Mouse (Mus musculus) myocyte (in vitro differentiated cells): ENCODE data around the gene Lpcat1. TPM values are rescaled to one million over a fixed set of nuclear protein-coding genes. Genes with fewer than 3 reads are reported as not detected.

Experiments
- H3K27me3 ChIP-seq: one replicate; pipeline ENCODE4 v1.6.1; 2011; ENCODE audit not compliant: control insufficient read depth, insufficient read depth, insufficient read length
- H3K36me3 ChIP-seq: one replicate; pipeline ENCODE4 v1.6.1; 2011; ENCODE audit not compliant: control insufficient read depth, insufficient read depth
- H3K4me2 ChIP-seq: one replicate; pipeline ENCODE4 v1.6.1; 2011; ENCODE audit warnings: low read depth, control low read depth
- H3K4me3 ChIP-seq: one replicate; pipeline ENCODE4 v1.5.1; 2011; ENCODE audit warnings: mild to moderate bottlenecking, control low read depth, moderate library complexity
- H3K79me2 ChIP-seq: one replicate; pipeline ENCODE4 v1.6.1; 2011; ENCODE audit not compliant: control insufficient read depth, insufficient read depth
- H3ac ChIP-seq: one replicate; pipeline ENCODE4 v1.6.1; 2011; ENCODE audit not compliant: control insufficient read depth, insufficient read length
- CEBPB ChIP-seq: IDR thresholded peaks from 2 replicates; pipeline ENCODE4 v1.6.1; 2011; ENCODE audit warnings: mild to moderate bottlenecking, moderate library complexity; ENCODE audit not compliant: poor library complexity, insufficient read depth, severe bottlenecking
- E2F4 ChIP-seq: IDR thresholded peaks from one replicate; pipeline ENCODE4 v1.6.1; 2011; ENCODE audit warnings: mild to moderate bottlenecking, control low read depth, moderate library complexity; ENCODE audit not compliant: insufficient read depth
- MAX ChIP-seq: IDR thresholded peaks from one replicate; pipeline ENCODE4 v1.6.1; 2011; ENCODE audit warnings: low read depth, mild to moderate bottlenecking, control low read depth
- MYOD1 ChIP-seq, 3 experiments: IDR thresholded peaks; one replicate each; pipeline ENCODE4 v1.6.1; 2011; ENCODE audit warnings: control low read depth in 2 of 3, low read depth in 2 of 3, mild to moderate bottlenecking in 2 of 3, moderate library complexity in 1 of 3; ENCODE audit not compliant: insufficient read length in 2 of 3, control insufficient read depth in 1 of 3
- MYOG ChIP-seq, 3 experiments: IDR thresholded peaks; one replicate each; pipeline ENCODE4 v1.6.1; 2011; ENCODE audit warnings: control low read depth in 2 of 3, low read depth in 2 of 3, mild to moderate bottlenecking in 2 of 3; ENCODE audit not compliant: insufficient read length in 2 of 3, control insufficient read depth in 1 of 3, insufficient read depth in 1 of 3
- POLR2A ChIP-seq: IDR thresholded peaks from one replicate; pipeline ENCODE4 v1.6.1; 2011; ENCODE audit warnings: low read depth, mild to moderate bottlenecking, control low read depth, moderate library complexity; ENCODE audit not compliant: insufficient read length
- POLR2AphosphoS2 ChIP-seq: IDR thresholded peaks from one replicate; pipeline ENCODE4 v1.6.1; 2011; ENCODE audit warnings: low read depth, control low read depth; ENCODE audit not compliant: insufficient read length
- REST ChIP-seq: IDR thresholded peaks from one replicate; pipeline ENCODE4 v1.6.1; 2011; ENCODE audit warnings: mild to moderate bottlenecking, control low read depth, moderate library complexity; ENCODE audit not compliant: insufficient read depth, insufficient read length
- SRF ChIP-seq: IDR thresholded peaks from one replicate; pipeline ENCODE4 v1.6.1; 2011; ENCODE audit warnings: low read depth; ENCODE audit not compliant: control insufficient read depth, insufficient read length
- TCF12 ChIP-seq: IDR thresholded peaks from one replicate; pipeline ENCODE4 v1.6.1; 2011; ENCODE audit warnings: mild to moderate bottlenecking, control low read depth; ENCODE audit not compliant: poor library complexity, insufficient read depth, severe bottlenecking
- TCF3 ChIP-seq: IDR thresholded peaks from one replicate; pipeline ENCODE4 v1.6.1; 2011; ENCODE audit warnings: low read depth, control low read depth; ENCODE audit not compliant: insufficient read length
- USF1 ChIP-seq: IDR thresholded peaks from one replicate; pipeline ENCODE4 v1.6.1; 2011; ENCODE audit warnings: low read depth, mild to moderate bottlenecking, control low read depth, moderate library complexity
- polyA plus RNA-seq: library from polyadenylated mRNA; unstranded; fragments of >200 nt; fragmentation: generic; extraction: Trizol; gene quantifications from one replicate; pipeline ENCODE4 v1.2.1, GENCODE M21; 2012; ENCODE audit warnings: missing spikeins

Gene Lpcat1
- polyA plus RNA-seq, 1 experiment = 10.1 TPM

DNA sequence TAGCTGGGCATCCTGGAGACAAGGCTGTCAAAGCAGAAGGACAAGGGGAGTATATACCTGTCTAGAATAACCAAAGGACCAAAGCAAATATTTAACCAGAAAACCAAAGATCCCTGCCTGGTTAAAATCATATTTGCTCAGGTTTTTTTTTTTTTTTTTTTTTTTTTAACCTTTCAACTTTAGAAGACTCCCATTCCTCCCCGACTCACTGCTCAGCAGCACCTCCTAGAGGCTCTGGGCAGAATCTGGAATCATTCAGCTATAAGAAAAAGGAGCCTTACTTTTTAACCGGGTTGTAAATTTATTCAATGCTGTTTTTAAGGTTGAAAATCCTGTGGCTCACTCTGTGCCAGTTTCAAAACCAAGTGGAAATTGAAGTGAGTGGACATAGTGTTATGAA lies 35.7 kb downstream of the Lpcat1 start:
- Histone ChIP-seq H3K36me3 (no peaks in the 10 kb centered on the region), H3K4me3 (no peak overlapping the region), H3K79me2 (no peaks in the 10 kb centered on the region), H3ac (no peak overlapping the region), H3K4me2 (no peak overlapping the region), H3K27me3 (no peaks in the 10 kb centered on the region)
- TF ChIP-seq SRF (no peak), MYOG (IDR thresholded peaks at IDR 0.05; ENCODE audit: control insufficient read depth in 1 of 3, insufficient read depth in 1 of 3, insufficient read length in 2 of 3, low read depth in 2 of 3) (no peak), REST (no peak), CEBPB (no peak), MYOD1 (IDR thresholded peaks at IDR 0.05; ENCODE audit: control insufficient read depth in 1 of 3, insufficient read length in 2 of 3, low read depth in 2 of 3) (no peak), TCF3 (no peak), POLR2A (no peak), POLR2AphosphoS2 (no peak), E2F4 (no peak)

DNA sequence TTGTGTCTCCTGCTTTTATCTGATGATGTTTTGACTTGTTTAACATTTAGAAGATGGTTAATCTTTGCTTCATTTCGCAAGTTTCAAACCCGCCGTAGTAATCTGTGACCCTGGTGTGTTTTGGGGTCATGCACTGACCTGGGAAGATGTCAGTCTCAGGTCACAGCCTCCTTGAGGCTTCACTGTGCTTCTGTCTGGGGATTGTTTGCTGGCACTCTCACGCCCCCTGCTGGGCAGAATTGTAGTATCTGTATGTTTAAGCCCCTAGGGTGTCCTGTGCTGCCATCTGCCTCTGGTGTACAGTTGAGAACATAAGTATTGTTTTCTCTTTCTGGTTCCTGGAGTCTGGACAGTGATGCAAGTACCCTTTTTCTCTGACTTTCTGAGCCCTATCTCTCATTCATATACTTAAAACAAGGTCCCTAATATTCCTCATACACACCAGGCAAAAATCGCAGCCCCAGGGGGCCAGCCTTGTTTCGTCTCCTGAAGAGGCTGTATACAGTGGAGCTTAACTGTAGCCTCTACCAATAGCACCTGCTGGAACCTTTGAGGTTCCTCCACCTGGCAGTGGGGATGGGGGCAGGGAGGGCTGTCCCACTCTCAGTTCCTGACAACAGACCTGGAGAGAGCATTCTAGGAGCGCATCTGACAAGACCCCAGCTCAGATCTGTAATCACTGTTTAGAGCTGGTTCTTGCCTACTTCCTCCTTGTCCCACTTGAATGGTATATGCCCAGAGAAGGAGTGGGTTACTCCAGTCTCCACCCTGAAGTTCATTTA lies 38.9 kb downstream of the Lpcat1 start:
- H3K4me2 ChIP-seq = no peak overlapping the region
- no peak overlapping the region for H3ac ChIP-seq
- no peak for TF ChIP-seq TCF3
- TF ChIP-seq MAX = no peak
- no peak for TF ChIP-seq POLR2A
- TF ChIP-seq USF1 = no peak
- no peak for TF ChIP-seq CEBPB
- no peak for TF ChIP-seq REST
- TF ChIP-seq TCF12 = no peak
- TF ChIP-seq POLR2AphosphoS2 = no peak
- TF ChIP-seq SRF = no peak
- TF ChIP-seq MYOG (IDR thresholded peaks at IDR 0.05; ENCODE audit: control insufficient read depth in 1 of 3, insufficient read depth in 1 of 3, insufficient read length in 2 of 3, low read depth in 2 of 3) = no peak
- no peak for TF ChIP-seq MYOD1 (IDR thresholded peaks at IDR 0.05; ENCODE audit: control insufficient read depth in 1 of 3, insufficient read length in 2 of 3, low read depth in 2 of 3)
- no peak for TF ChIP-seq E2F4
- H3K36me3 ChIP-seq = no peaks in the 10 kb centered on the region
- H3K79me2 ChIP-seq = no peaks in the 10 kb centered on the region
- H3K4me3 ChIP-seq = no peak overlapping the region
- no peaks in the 10 kb centered on the region for H3K27me3 ChIP-seq

DNA sequence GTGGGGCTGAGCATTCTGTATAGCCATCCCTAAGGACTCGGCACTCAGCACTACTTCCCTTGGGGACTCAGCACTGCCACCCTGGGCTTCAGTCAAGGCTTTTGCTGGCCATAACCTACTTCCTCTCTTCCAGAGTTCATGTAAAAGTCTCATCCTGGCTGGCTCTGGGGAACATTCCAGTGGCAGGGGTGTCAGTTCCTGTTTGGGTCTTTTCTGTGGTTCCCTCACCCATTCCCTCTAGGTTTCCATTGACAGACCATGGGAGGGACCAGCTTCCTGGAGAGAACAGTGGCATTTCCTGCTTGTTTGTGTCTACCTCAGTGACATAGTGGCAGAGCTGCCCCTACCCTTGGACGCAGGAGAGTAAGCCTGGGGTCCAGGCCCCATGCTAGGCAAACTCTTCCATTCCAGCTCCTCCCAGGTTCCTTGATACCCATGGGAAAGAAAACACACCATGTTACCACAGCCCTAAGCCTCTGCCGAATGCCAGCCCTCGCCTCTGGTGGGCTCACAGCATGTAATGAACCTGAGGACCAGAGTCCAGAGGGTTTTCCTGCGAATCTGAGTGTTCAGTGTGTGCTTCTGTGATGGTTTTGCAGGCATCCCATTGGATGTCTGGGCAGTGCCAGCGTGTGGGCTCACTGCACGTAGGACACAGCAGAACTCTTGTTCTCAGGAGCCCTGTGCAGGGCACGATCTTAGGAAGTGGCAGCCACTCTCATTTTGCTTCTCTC lies 42.0 kb downstream of the Lpcat1 start:
- TF ChIP-seq REST (no peak), POLR2A (no peak), POLR2AphosphoS2 (no peak), SRF (no peak), TCF12 (no peak), TCF3 (no peak), MYOD1 (IDR thresholded peaks at IDR 0.05; ENCODE audit: control insufficient read depth in 1 of 3, insufficient read length in 2 of 3, low read depth in 2 of 3) (no peak), MYOG (IDR thresholded peaks at IDR 0.05; ENCODE audit: control insufficient read depth in 1 of 3, insufficient read depth in 1 of 3, insufficient read length in 2 of 3, low read depth in 2 of 3) (no peak), MAX (no peak), E2F4 (no peak)
- no peaks in the 10 kb centered on the region for H3K27me3 ChIP-seq
- no peaks in the 10 kb centered on the region for H3K79me2 ChIP-seq
- H3K36me3 ChIP-seq = no peaks in the 10 kb centered on the region
- no peak overlapping the region for H3ac ChIP-seq
- H3K4me3 ChIP-seq = no peak overlapping the region
- no peak overlapping the region for H3K4me2 ChIP-seq

DNA sequence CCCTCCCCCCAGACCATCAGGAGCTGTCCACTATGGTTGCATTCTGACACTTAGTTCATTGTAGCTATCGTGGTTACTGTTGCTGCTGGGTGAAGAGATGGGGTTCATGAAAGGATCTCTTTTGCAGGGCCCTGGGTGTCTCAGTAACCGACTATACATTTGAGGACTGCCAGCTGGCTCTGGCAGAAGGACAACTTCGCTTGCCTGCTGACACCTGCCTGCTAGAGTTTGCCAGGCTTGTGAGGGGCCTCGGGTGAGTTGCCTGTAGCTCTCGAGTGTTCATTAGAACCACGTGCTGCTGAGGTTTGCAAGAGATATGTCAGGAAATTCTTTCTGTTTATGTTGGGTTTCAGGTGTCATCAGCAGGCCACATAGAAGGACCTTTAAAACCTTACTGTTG lies 42.9 kb downstream of the Lpcat1 start:
- Histone ChIP-seq H3K79me2 (no peaks in the 10 kb centered on the region), H3K27me3 (no peaks in the 10 kb centered on the region), H3K4me3 (no peak overlapping the region), H3ac (no peak overlapping the region), H3K4me2 (no peak overlapping the region), H3K36me3 (no peaks in the 10 kb centered on the region)
- TF ChIP-seq USF1 (no peak), TCF12 (no peak), SRF (no peak), REST (no peak), CEBPB (no peak), MYOD1 (IDR thresholded peaks at IDR 0.05; ENCODE audit: control insufficient read depth in 1 of 3, insufficient read length in 2 of 3, low read depth in 2 of 3) (no peak), MAX (no peak), POLR2A (no peak), TCF3 (no peak), E2F4 (no peak)
